Mouse (Mus musculus) ovary, postnatal 10 days (tissue): ENCODE data around the gene Sike1.

Experiments
- DNase-seq: peaks from one replicate; pipeline ENCODE4 v3.0.0; 2022; ENCODE audit warnings: low spot score

Sike1 gene

DNA sequence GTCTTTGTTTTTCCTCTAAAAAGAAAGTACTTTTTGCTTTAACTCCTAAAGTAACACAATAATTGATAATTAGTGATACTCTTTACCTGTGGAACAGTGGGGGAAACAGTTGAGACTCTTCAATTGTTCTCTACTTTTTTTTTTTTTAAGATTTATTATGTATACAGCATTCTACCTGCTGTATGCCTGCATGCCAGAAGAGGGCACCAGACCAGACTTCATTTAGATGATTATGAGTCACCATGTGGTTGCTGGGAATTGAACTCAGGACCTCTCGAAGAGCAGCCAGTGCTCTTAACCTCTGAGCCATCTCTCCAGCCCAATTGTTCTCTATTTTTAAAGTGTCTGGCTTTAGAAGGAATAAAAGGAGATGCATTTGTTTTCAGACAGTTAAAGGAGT lies 30.7 kb downstream of the Sike1 start:
- no peak for DNase-seq

DNA sequence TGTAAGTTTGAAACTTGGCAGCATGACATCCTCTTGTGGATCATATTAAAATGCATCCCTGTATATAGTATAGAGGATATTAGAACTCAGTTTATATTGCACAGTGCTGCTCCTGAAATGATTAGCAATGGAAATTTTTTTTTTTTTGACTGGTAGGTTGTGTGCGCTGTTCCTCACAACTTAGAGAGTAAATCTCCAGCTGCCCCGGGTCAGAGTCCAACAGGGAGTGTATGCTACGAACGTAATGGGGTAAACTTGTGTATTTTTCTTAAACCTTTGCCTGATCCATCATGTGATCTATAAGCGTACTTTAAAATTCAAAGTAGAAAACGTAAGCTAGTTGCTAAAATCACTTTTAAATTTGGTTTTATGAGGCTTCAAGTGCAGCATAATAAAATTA lies 44.8 kb downstream of the Sike1 start:
- DNase-seq: no peak

DNA sequence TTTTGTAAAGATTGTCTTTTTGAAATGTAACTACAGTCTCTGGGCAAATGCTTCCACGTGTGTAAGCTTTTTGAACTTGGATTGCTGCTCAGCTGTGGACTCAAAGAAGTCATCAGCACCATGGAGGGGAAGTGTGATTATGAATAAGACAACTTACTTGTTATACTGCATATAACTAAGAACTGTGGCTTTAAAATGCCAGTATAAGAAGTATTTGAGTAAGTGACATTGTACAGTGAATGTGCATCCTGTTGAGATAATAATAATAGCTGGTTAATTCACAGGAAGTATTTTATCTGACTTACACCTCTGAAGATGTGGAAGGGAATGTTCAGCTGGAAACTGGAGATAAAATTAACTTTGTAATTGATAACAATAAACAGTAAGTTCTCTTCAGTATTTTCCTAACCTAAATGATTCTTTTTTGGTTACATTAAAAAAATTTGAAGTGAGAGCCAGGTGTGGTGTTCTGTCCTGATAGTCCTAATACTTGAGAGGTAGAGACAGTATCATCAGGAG lies 45.4 kb downstream of the Sike1 start:
- DNase-seq: no peak

DNA sequence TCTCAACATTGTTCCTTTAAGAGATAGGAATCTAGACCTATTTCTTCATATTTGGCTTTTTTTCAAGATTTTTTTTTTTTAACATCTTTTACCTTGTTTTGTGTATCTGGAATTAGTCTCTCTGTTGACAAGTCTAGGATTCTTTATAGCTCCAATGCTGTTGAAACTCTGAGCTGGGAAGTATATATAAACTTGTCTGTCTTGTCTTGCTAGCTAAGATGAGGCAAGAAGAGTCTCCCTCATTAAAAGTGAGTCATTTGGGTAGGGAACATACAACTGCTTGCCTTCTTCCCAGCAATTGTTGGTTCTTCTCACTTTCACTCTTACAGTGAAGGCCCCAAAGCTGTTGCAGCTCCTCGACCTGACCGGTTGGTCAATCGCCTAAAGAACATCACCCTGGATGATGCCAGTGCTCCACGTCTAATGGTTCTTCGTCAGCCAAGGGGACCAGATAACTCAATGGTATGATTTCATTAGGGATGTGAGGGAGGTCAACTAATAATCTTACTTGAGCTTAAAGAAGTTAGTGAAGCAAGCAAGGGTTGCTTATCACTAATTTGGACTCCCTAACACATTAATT lies 60.6 kb downstream of the Sike1 start:
- no peak for DNase-seq

DNA sequence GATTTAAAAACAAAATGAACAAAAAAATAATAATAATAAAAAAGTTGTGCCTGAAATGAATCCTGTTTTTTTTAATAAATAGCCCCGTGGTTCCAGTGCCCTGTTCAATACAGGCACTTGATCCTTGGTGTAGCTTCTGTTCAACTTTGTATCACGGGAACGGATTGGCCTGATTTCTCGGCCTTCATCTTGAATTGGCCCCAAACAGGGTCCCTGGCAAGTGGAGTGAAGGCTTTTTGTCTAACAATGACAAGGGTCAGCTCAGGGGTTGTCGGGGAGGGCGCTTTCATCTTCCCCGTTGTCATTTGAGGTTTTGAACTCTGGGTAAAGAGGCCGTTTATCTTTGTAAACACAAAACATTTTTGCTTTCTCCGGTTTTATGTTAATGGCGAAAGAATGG lies 62.2 kb downstream of the Sike1 start:
- peak; percentile 4 for DNase-seq
